In genomic region chr1:150976263-150976662, GRCm38 (mm10) we compare ENCODE assay signal across 10 mouse cellular contexts. TPM values are rescaled to one million over a fixed set of nuclear protein-coding genes. Genes with fewer than 3 reads are reported as not detected.
A peak's percentile ranks its signal among the peaks of the same experiment; 100 is the strongest.
DNase-seq lines count a peak whose midpoint lies in the region; ATAC-seq lines count a peak whose summit lies in the region.
"Had no signal": no experiment of that assay in that cellular context is flagged by ENCODE, and none has a peak within 500 bp of the region (broad histone marks: within the 10 kb centered on the region; RNA-seq: fewer than 3 reads in every experiment).

No protein-coding gene starts in this region.

- H3K4me3 ChIP-seq in embryonic facial prominence, embryonic 11.5 days (ENCODE audit: low read depth, low read length) = no peak overlapping the region
- no peak overlapping the region for H3K4me3 ChIP-seq in embryonic facial prominence, embryonic 10.5 days
- no peak overlapping the region for H3K4me3 ChIP-seq in forebrain, embryonic 16.5 days (replicated peaks; ENCODE audit: low read length)
- H3K4me3 ChIP-seq: layer of hippocampus, adult 2 months; stomach, embryonic 15.5 days had no signal

- DNase-seq in embryonic facial prominence, embryonic 11.5 days (ENCODE audit: low spot score) = peak; percentile 33
- no peak for DNase-seq in embryonic facial prominence, embryonic 10.5 days (ENCODE audit: low spot score)
- peak; percentile 7 to 18 for DNase-seq in left cerebral cortex, postnatal 10 days (ENCODE audit: extremely low spot score in 1 of 2, low spot score in 2 of 2)
- DNase-seq in left cerebral cortex, postnatal 4 days = no peak
- DNase-seq in layer of hippocampus, postnatal 10 days (ENCODE audit: low spot score in 2 of 2) = peak; percentile 5 to 14
- DNase-seq in gastrocnemius, postnatal 14 days = no peak
- no peak for DNase-seq in urinary bladder, postnatal 25 days (ENCODE audit: low spot score)

- intact Hi-C loops in left cerebral cortex, postnatal 10 days (cut with DNase I) = no loop called here
- intact Hi-C loops in left cerebral cortex, postnatal 4 days (cut with DNase I) = no loop called here
- intact Hi-C loops in gastrocnemius, postnatal 14 days (cut with DNase I; ENCODE audit: low total_unique reads) = no loop called here

- no peak overlapping the region for H3K4me2 ChIP-seq in embryonic facial prominence, embryonic 11.5 days (ENCODE audit: low read depth, low read length)
- no peak overlapping the region for H3K4me2 ChIP-seq in forebrain, embryonic 16.5 days (ENCODE audit: low read length)
- H3K4me2 ChIP-seq: stomach, embryonic 15.5 days had no signal

- H3K9me3 ChIP-seq in embryonic facial prominence, embryonic 11.5 days (replicated peaks; ENCODE audit: control insufficient read depth, low read length) = no peaks in the 10 kb centered on the region
- H3K9me3 ChIP-seq in embryonic facial prominence, embryonic 10.5 days = no peaks in the 10 kb centered on the region
- no peaks in the 10 kb centered on the region for H3K9me3 ChIP-seq in forebrain, embryonic 16.5 days (ENCODE audit: control insufficient read depth, low read length)
- H3K9me3 ChIP-seq: stomach, embryonic 15.5 days had no signal

- ATAC-seq in embryonic facial prominence, embryonic 11.5 days (replicated peaks; ENCODE audit: insufficient number of reproducible peaks, low FRiP score, low TSS enrichment, low read depth) = no peak
- ATAC-seq in forebrain, embryonic 16.5 days = peak; percentile 47; the same call in 1 of the 2 replicates

- H3K9ac ChIP-seq in embryonic facial prominence, embryonic 11.5 days (replicated peaks; ENCODE audit: low read length) = no peak overlapping the region
- H3K9ac ChIP-seq in forebrain, embryonic 16.5 days (replicated peaks; ENCODE audit: low read depth, low read length) = no peak overlapping the region
- H3K9ac ChIP-seq: stomach, embryonic 15.5 days had no signal

- H3K36me3 ChIP-seq in embryonic facial prominence, embryonic 11.5 days (replicated peaks; ENCODE audit: control insufficient read depth, insufficient read depth, low read depth, low read length) = no peaks in the 10 kb centered on the region
- peaks cover 7% of the 10 kb centered on the region; the same call in 1 of the 2 replicates for H3K36me3 ChIP-seq in embryonic facial prominence, embryonic 10.5 days (replicated peaks)
- H3K36me3 ChIP-seq in forebrain, embryonic 16.5 days (ENCODE audit: control insufficient read depth, insufficient read depth) = no peaks in the 10 kb centered on the region
- H3K36me3 ChIP-seq: stomach, embryonic 15.5 days had no signal

- no peaks in the 10 kb centered on the region for H3K4me1 ChIP-seq in embryonic facial prominence, embryonic 11.5 days (ENCODE audit: control insufficient read depth, insufficient read depth, low read length)
- peaks cover 19% of the 10 kb centered on the region for H3K4me1 ChIP-seq in embryonic facial prominence, embryonic 10.5 days
- peaks cover 11% of the 10 kb centered on the region for H3K4me1 ChIP-seq in forebrain, embryonic 16.5 days (replicated peaks; ENCODE audit: control insufficient read depth, insufficient read depth, low read length)

- H3K27ac ChIP-seq in embryonic facial prominence, embryonic 11.5 days (replicated peaks; ENCODE audit: low read depth, low read length) = no peak overlapping the region
- H3K27ac ChIP-seq in embryonic facial prominence, embryonic 10.5 days (replicated peaks) = no peak overlapping the region
- no peak overlapping the region for H3K27ac ChIP-seq in forebrain, embryonic 16.5 days (ENCODE audit: low read length)
- H3K27ac ChIP-seq: layer of hippocampus, adult 2 months; stomach, embryonic 15.5 days had no signal

- 24% methylated on average over 2 of the region's 2 CpGs for WGBS in embryonic facial prominence, embryonic 11.5 days
- 42% methylated on average over 2 of the region's 2 CpGs for WGBS in embryonic facial prominence, embryonic 10.5 days
- WGBS in forebrain, embryonic 16.5 days = 7% methylated on average over 2 of the region's 2 CpGs

- H3K27me3 ChIP-seq in embryonic facial prominence, embryonic 11.5 days (ENCODE audit: control insufficient read depth, insufficient read depth, low read length) = no peaks in the 10 kb centered on the region
- H3K27me3 ChIP-seq in embryonic facial prominence, embryonic 10.5 days (replicated peaks; ENCODE audit: low read depth, poor library complexity, severe bottlenecking) = no peaks in the 10 kb centered on the region
- no peaks in the 10 kb centered on the region for H3K27me3 ChIP-seq in forebrain, embryonic 16.5 days (replicated peaks; ENCODE audit: control insufficient read depth, insufficient read depth, low read length)
- H3K27me3 ChIP-seq: stomach, embryonic 15.5 days had no signal

RNA-seq across cellular contexts. Expression of gene Hmcn1, which starts 17.0 kb away (rescaled TPM):
- polyA plus RNA-seq in embryonic facial prominence, embryonic 11.5 days (2014; fragmentation: Nextera tagmentation; extraction: Ambion mirVana) = 25.5 and 32.8 TPM in 2 replicates
- 15.3 and 19.0 TPM in 2 replicates for polyA plus RNA-seq in embryonic facial prominence, embryonic 10.5 days (2016; fragmentation: Nextera tagmentation; extraction: Ambion mirVana)
- total RNA-seq in left cerebral cortex, postnatal 10 days (2021) = 1 to 10 TPM; 6.2 to 7.2 TPM
- total RNA-seq in left cerebral cortex, postnatal 4 days (2021) = 1 to 10 TPM; 4.1 to 4.4 TPM
- polyA plus RNA-seq in forebrain, embryonic 16.5 days (2015; fragmentation: Nextera tagmentation; extraction: Ambion mirVana) = 0.81 and 1.3 TPM in 2 replicates
- total RNA-seq in layer of hippocampus, postnatal 10 days (2021) = 1 to 10 TPM; 6.1 to 7.6 TPM
- 10 to 100 TPM in 1 of 2 experiments, 1 to 10 TPM in 1; 9.3 to 10.9 TPM for total RNA-seq in gastrocnemius, postnatal 14 days (2021)

Comparison
In these comparisons a context has a peak if more than half of its experiments do, and no peak if none do; other contexts are left out.
1. DNase-seq: peak in embryonic facial prominence, embryonic 11.5 days (single experiment), left cerebral cortex, postnatal 10 days (2 of 2) and layer of hippocampus, postnatal 10 days (2 of 2); none in embryonic facial prominence, embryonic 10.5 days (single experiment), left cerebral cortex, postnatal 4 days (single experiment), gastrocnemius, postnatal 14 days (single experiment) and urinary bladder, postnatal 25 days (single experiment).